Mouse (Mus musculus) heart, embryonic 12.5 days (tissue): Measurements from ENCODE around the gene Cwc25. TPM values are rescaled to one million over a fixed set of nuclear protein-coding genes. Genes with fewer than 3 reads are reported as not detected.

Source experiments
- ATAC-seq: fragments of 200-750 bp; cut with Nextera tagmentation; 2 replicates; pipeline ENCODE4 v1.8.0; 2017; ENCODE audit warnings: moderate TSS enrichment, moderate library complexity; ENCODE audit not compliant: insufficient number of reproducible peaks, low FRiP score
- H3K27ac ChIP-seq: fragments of 300-500 bp; sonication (generic); 2 replicates; pipeline ENCODE4 v1.5.1; 2016; ENCODE audit warnings: mild to moderate bottlenecking, moderate library complexity; ENCODE audit not compliant: poor library complexity, severe bottlenecking
- H3K27me3 ChIP-seq: fragments of 300-500 bp; sonication (generic); replicated peaks from 2 replicates; pipeline ENCODE4 v1.6.1; 2016; ENCODE audit warnings: mild to moderate bottlenecking, moderate library complexity
- H3K36me3 ChIP-seq: fragments of 300-500 bp; sonication (generic); 2 replicates; pipeline ENCODE4 v1.6.1; 2016; ENCODE audit warnings: mild to moderate bottlenecking, moderate library complexity
- H3K4me1 ChIP-seq: fragments of 300-500 bp; sonication (generic); replicated peaks from 2 replicates; pipeline ENCODE4 v1.6.1; 2016; ENCODE audit warnings: mild to moderate bottlenecking
- H3K4me2 ChIP-seq: fragments of 300-500 bp; sonication (generic); 2 replicates; pipeline ENCODE4 v1.6.1; 2016; ENCODE audit warnings: mild to moderate bottlenecking, moderate library complexity
- H3K4me3 ChIP-seq: fragments of 300-500 bp; sonication (generic); 2 replicates; pipeline ENCODE4 v1.5.1; 2016; ENCODE audit warnings: mild to moderate bottlenecking
- H3K9ac ChIP-seq: fragments of 300-500 bp; sonication (generic); 2 replicates; pipeline ENCODE4 v1.6.1; 2016; ENCODE audit warnings: mild to moderate bottlenecking, moderate library complexity
- H3K9me3 ChIP-seq: fragments of 300-500 bp; sonication (generic); replicated peaks from 2 replicates; pipeline ENCODE4 v1.6.1; 2016; ENCODE audit warnings: mild to moderate bottlenecking, moderate library complexity
- WGBS: fragments of 180-500 bp; shearing (Covaris S2); methylation state at CpG from one replicate; pipeline ENCODE4 v1.1.7; 2016; 5-methylcytosine and 5-hydroxymethylcytosine counted together
- polyA plus RNA-seq: library from polyadenylated mRNA; unstranded; fragments of >200 nt; fragmentation: Nextera tagmentation; extraction: Ambion mirVana; gene quantifications from 2 replicates; pipeline ENCODE4 v1.2.1, GENCODE M21; 2016

The Cwc25 gene
- polyA plus RNA-seq, 1 experiment from 2014 or later: 10.9 TPM

- Histone ChIP-seq H3K27me3 (no peaks in the 10 kb centered on the region), H3K4me3 (no peak overlapping the region), H3K27ac (peak overlapping the region; percentile 67), H3K4me2 (peak overlapping the region; percentile 22; the same call in 1 of the 2 replicates), H3K9me3 (no peaks in the 10 kb centered on the region), H3K9ac (no peak overlapping the region), H3K4me1 (peaks cover 92% of the 10 kb centered on the region), H3K36me3 (peaks cover 31% of the 10 kb centered on the region)
- 43% methylated on average over 2 of the region's 2 CpGs for WGBS
- ATAC-seq: no peak
These were observed 41.7 kb upstream of the Cwc25 start for GRCm38 (mm10) chr11:97808093-97808492.

GRCm38 (mm10) chr11:97807626-97808025 is 41.3 kb upstream of the Cwc25 start:
- H3K9ac ChIP-seq: no peak overlapping the region
- peaks cover 27% of the 10 kb centered on the region for H3K36me3 ChIP-seq
- WGBS: 27% methylated on average over 6 of the region's 6 CpGs
- peaks cover 89% of the 10 kb centered on the region for H3K4me1 ChIP-seq
- no peak overlapping the region for H3K4me3 ChIP-seq
- peak overlapping the region; percentile 22; the same call in 1 of the 2 replicates for H3K4me2 ChIP-seq
- no peaks in the 10 kb centered on the region for H3K27me3 ChIP-seq
- peak overlapping the region; percentile 40 for H3K27ac ChIP-seq
- H3K9me3 ChIP-seq: no peaks in the 10 kb centered on the region
- ATAC-seq: no peak

- no peak overlapping the region for H3K4me3 ChIP-seq
- no peaks in the 10 kb centered on the region for H3K27me3 ChIP-seq
These were observed 40.2 kb upstream of the Cwc25 start for GRCm38 (mm10) chr11:97806613-97806964.

DNA sequence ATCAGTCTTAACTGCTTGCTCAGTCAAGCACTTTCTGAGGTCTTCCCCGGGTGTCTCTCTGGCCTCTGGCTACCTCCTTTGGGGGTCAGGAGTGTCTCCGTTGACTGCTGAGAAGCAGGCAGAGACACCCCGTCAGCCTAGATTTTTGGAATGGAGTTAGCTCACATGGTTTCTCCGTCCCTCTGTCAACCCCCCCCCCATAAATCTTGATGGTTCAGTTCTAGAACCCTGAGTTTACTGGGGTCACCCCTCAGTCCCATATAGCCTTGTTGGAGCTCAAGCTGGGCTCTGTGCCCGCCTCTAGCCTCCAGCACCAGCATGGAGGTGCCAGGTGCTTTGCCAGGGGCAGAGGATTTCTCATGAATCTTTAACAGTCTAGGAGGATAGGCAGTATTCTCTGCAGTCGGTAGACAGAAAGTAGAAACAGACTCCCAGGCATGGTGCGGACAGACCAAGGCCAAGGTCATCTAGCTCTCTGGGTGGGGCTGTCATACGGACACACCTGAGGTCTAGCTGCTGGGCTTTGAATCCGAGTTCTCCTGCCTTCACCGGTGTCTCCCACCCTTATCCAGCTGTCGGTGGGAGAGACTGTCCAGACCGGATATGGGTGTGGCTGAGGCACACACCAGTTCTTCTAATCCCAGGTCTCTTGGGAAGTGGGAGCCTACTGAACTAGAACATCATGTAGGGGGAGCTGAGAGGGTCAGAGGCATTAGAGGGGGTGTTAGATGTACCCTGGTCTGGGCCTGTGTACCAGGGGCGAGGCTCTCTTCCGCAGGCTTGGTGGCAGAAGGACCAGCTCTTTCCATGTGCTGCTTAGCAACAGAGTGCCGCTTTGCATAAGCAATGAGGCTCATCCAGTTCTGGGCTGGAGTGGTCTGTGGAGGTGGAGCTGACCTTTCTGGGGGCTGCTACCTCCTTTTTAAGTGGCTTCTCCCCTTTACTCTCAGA is 39.6 kb upstream of the Cwc25 start:
- H3K9ac ChIP-seq: peak overlapping the region; percentile 31; the same call in 1 of the 2 replicates
- peaks cover 28% of the 10 kb centered on the region for H3K36me3 ChIP-seq
- no peaks in the 10 kb centered on the region for H3K27me3 ChIP-seq
- no peaks in the 10 kb centered on the region for H3K9me3 ChIP-seq
- H3K4me1 ChIP-seq: peaks cover 90% of the 10 kb centered on the region
- H3K4me3 ChIP-seq: no peak overlapping the region
- peak overlapping the region; percentile 69 for H3K4me2 ChIP-seq
- 37% methylated on average over 15 of the region's 15 CpGs for WGBS
- peak overlapping the region; percentile 91 for H3K27ac ChIP-seq
- no peak for ATAC-seq

More at GRCm38 (mm10) chr11:97806613-97806964, 40.2 kb upstream of the Cwc25 start:
- no peak for ATAC-seq
- Histone ChIP-seq H3K9ac (no peak overlapping the region), H3K36me3 (peaks cover 28% of the 10 kb centered on the region), H3K27ac (no peak overlapping the region), H3K9me3 (no peaks in the 10 kb centered on the region), H3K4me2 (0 out of 2 replicates have a peak overlapping the region, but pooled peaks have one; percentile 69), H3K4me1 (peaks cover 89% of the 10 kb centered on the region)
- WGBS: 77% methylated on average over 7 of the region's 7 CpGs

- no peaks in the 10 kb centered on the region for H3K9me3 ChIP-seq
- H3K4me3 ChIP-seq: peak overlapping the region; percentile 25
- 10% methylated on average over 9 of the region's 9 CpGs for WGBS
- no peaks in the 10 kb centered on the region for H3K27me3 ChIP-seq
- H3K4me2 ChIP-seq: peak overlapping the region; percentile 69
- peak overlapping the region; percentile 91 for H3K27ac ChIP-seq
- peak; percentile 44; the same call in 1 of the 2 replicates for ATAC-seq
- peak overlapping the region; percentile 31; the same call in 1 of the 2 replicates for H3K9ac ChIP-seq
- peaks cover 28% of the 10 kb centered on the region for H3K36me3 ChIP-seq
- peaks cover 85% of the 10 kb centered on the region for H3K4me1 ChIP-seq
These were observed 38.7 kb upstream of the Cwc25 start for GRCm38 (mm10) chr11:97804841-97805661.

GRCm38 (mm10) chr11:97803847-97804246 is 37.5 kb upstream of the Cwc25 start:
- Histone ChIP-seq H3K4me3 (no peak overlapping the region), H3K4me2 (peak overlapping the region; percentile 69), H3K9ac (peak overlapping the region; percentile 31; the same call in 1 of the 2 replicates), H3K9me3 (no peaks in the 10 kb centered on the region), H3K36me3 (peaks cover 21% of the 10 kb centered on the region), H3K27ac (peak overlapping the region; percentile 91), H3K4me1 (peaks cover 73% of the 10 kb centered on the region), H3K27me3 (no peaks in the 10 kb centered on the region)
- 62% methylated on average over 5 of the region's 5 CpGs for WGBS
- no peak for ATAC-seq

DNA sequence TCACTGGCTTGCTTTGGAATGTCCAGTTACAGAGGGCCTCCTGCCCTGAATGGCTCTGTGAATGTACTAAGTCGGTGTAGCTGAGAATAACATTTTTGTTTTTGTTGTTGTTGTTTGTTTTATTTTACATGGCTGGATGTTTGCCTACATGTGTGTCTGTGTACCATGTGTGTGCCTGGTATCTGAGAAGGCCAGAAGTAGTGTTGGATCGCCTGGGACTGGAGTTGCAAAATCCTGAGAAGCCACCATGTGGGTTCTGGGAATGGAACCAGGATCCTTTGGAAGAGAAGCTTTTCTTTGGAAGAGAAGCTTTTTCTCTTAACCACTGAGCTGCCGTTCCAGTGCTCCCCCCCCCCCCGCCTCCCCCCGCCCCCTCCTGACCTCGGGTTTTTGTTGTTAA is 36.1 kb upstream of the Cwc25 start:
- H3K4me2 ChIP-seq: no peak overlapping the region
- H3K9ac ChIP-seq: no peak overlapping the region
- H3K36me3 ChIP-seq: peaks cover 9% of the 10 kb centered on the region; the same call in 1 of the 2 replicates
- ATAC-seq: no peak
- peaks cover 59% of the 10 kb centered on the region for H3K4me1 ChIP-seq
- H3K9me3 ChIP-seq: no peaks in the 10 kb centered on the region
- no peak overlapping the region for H3K4me3 ChIP-seq
- 50% methylated on average over 6 of the region's 6 CpGs for WGBS
- no peaks in the 10 kb centered on the region for H3K27me3 ChIP-seq
- H3K27ac ChIP-seq: no peak overlapping the region

DNA sequence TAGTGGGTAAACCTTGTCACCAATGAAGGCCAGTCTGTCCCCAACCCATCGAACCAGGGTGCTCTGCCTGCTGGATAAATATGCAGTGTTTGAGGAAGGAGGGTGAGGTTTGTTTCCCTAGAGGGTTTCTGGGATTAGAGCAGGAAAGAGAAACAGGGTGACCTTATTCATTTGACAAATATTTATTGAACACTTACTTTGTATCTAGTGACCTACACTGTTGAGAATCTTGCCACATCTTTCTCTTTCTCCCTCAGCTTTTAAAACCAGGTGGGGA is 35.8 kb upstream of the Cwc25 start:
- peak overlapping the region; percentile 78 for H3K4me2 ChIP-seq
- no peaks in the 10 kb centered on the region for H3K9me3 ChIP-seq
- 24% methylated on average over 1 of the region's 1 CpGs for WGBS
- ATAC-seq: no peak
- H3K4me1 ChIP-seq: peaks cover 56% of the 10 kb centered on the region
- no peak overlapping the region for H3K9ac ChIP-seq
- H3K4me3 ChIP-seq: no peak overlapping the region
- H3K36me3 ChIP-seq: peaks cover 6% of the 10 kb centered on the region; the same call in 1 of the 2 replicates
- peak overlapping the region; percentile 65; the same call in 1 of the 2 replicates for H3K27ac ChIP-seq
- H3K27me3 ChIP-seq: no peaks in the 10 kb centered on the region

GRCm38 (mm10) chr11:97801409-97802193 is 35.2 kb upstream of the Cwc25 start:
- no peak for ATAC-seq
- Histone ChIP-seq H3K4me3 (peak overlapping the region; percentile 71), H3K4me1 (peaks cover 52% of the 10 kb centered on the region), H3K9ac (peak overlapping the region; percentile 87), H3K4me2 (peak overlapping the region; percentile 78), H3K27ac (peak overlapping the region; percentile 81; the same call in 1 of the 2 replicates), H3K36me3 (0 out of 2 replicates have a peak, but pooled peaks cover 2% of the 10 kb centered on the region), H3K27me3 (no peaks in the 10 kb centered on the region), H3K9me3 (no peaks in the 10 kb centered on the region)
- WGBS: 25% methylated on average over 8 of the region's 8 CpGs

GRCm38 (mm10) chr11:97800691-97801408 is 34.5 kb upstream of the Cwc25 start:
- Histone ChIP-seq H3K9ac (peak overlapping the region; percentile 87), H3K9me3 (no peaks in the 10 kb centered on the region), H3K4me2 (peak overlapping the region; percentile 78), H3K36me3 (0 out of 2 replicates have a peak, but pooled peaks cover 2% of the 10 kb centered on the region), H3K27ac (peak overlapping the region; percentile 81), H3K4me3 (peak overlapping the region; percentile 71), H3K4me1 (peaks cover 44% of the 10 kb centered on the region), H3K27me3 (no peaks in the 10 kb centered on the region)
- ATAC-seq: no peak
- WGBS: 7% methylated on average over 17 of the region's 17 CpGs
